Mouse (Mus musculus): Measurements from ENCODE around the gene Tecpr1. TPM values are rescaled to one million over a fixed set of nuclear protein-coding genes. Genes with fewer than 3 reads are reported as not detected.

Gene Tecpr1
- polyA plus RNA-seq, 1 experiment from 2014 or later, result 18.4 TPM

DNA sequence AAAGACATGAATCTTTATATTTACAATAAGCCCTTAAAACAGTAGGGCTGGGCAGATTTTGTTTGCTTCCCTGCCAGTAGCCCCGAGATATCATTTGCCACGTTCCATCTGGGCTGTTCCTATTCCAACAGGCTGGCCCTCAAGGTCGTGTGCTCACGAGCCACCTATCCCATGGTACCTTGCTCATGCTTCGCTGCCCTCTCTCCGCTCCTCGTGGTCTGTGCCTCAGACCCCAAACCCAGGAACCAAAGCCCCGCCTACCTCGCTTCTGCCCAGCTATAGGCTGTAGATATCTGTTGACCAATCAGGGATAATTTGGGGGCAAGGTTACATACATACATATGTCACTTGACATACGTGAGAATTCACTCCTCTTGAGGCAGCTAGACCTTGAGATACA, 23.9 kb upstream of the Tecpr1 start:
- Histone ChIP-seq H3K27me3 (ENCODE audit: control insufficient read depth, insufficient read depth, low read length) (no peaks in the 10 kb centered on the region), H3K4me1 (ENCODE audit: control insufficient read depth, insufficient read depth, low read length) (no peaks in the 10 kb centered on the region), H3K9me3 (ENCODE audit: control insufficient read depth, low read length) (no peaks in the 10 kb centered on the region), H3K27ac (ENCODE audit: low read depth, low read length) (no peak overlapping the region), H3K9ac (ENCODE audit: low read length) (no peak overlapping the region), H3K4me3 (ENCODE audit: low read depth, low read length) (no peak overlapping the region), H3K36me3 (ENCODE audit: control insufficient read depth, insufficient read depth, low read length) (no peaks in the 10 kb centered on the region), H3K4me2 (ENCODE audit: low read depth) (no peak overlapping the region)
- no peak for DNase-seq (ENCODE audit: low spot score)
- WGBS, result 79% methylated on average over 10 of the region's 10 CpGs
- ATAC-seq (ENCODE audit: insufficient read depth, low FRiP score, low TSS enrichment), result no peak

DNA sequence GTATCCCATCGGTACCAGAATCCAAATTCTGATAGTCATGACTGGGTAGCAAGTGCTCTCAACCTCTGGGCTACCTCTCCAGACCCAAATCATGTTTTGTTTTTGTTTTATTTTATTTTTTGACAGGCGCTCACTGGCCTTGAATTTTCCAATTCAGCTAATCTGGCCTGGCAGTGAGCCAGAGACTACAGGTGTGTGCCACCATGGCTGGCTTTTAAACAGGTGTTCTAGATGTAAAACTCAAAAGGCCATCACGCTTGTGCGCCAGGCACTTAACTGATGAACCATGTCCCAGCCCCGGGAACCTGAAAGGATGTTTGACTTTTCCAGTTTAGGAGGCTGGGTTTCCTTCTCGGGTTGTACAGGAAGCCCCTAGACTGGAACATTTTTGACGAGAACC, 23.3 kb upstream of the Tecpr1 start:
- no peak for DNase-seq (ENCODE audit: low spot score)

GRCm38 (mm10) chr5:144245592-144245991, 22.2 kb upstream of the Tecpr1 start:
- Histone ChIP-seq H3K4me1 (ENCODE audit: control insufficient read depth, insufficient read depth, low read length) (no peaks in the 10 kb centered on the region), H3K27ac (ENCODE audit: low read depth, low read length) (no peak overlapping the region), H3K9ac (ENCODE audit: low read length) (no peak overlapping the region), H3K4me2 (ENCODE audit: low read depth) (no peak overlapping the region), H3K27me3 (ENCODE audit: control insufficient read depth, insufficient read depth, low read length) (no peaks in the 10 kb centered on the region), H3K9me3 (ENCODE audit: control insufficient read depth, low read length) (no peaks in the 10 kb centered on the region), H3K4me3 (ENCODE audit: low read depth, low read length) (no peak overlapping the region), H3K36me3 (ENCODE audit: control insufficient read depth, insufficient read depth, low read length) (no peaks in the 10 kb centered on the region)
- DNase-seq (ENCODE audit: low spot score) (no peak), ATAC-seq (ENCODE audit: insufficient read depth, low FRiP score, low TSS enrichment) (no peak)
- 67% methylated on average over 2 of the region's 2 CpGs for WGBS

More for the DNA sequence above, 23.3 kb upstream of the Tecpr1 start:
- no peak overlapping the region for H3K4me2 ChIP-seq (ENCODE audit: low read depth)
- H3K27ac ChIP-seq (ENCODE audit: low read depth, low read length), result no peak overlapping the region
- no peaks in the 10 kb centered on the region for H3K27me3 ChIP-seq (ENCODE audit: control insufficient read depth, insufficient read depth, low read length)
- WGBS, result 86% methylated on average over 7 of the region's 7 CpGs
- H3K4me1 ChIP-seq (ENCODE audit: control insufficient read depth, insufficient read depth, low read length), result no peaks in the 10 kb centered on the region
- no peaks in the 10 kb centered on the region for H3K36me3 ChIP-seq (ENCODE audit: control insufficient read depth, insufficient read depth, low read length)
- no peaks in the 10 kb centered on the region for H3K9me3 ChIP-seq (ENCODE audit: control insufficient read depth, low read length)
- no peak overlapping the region for H3K4me3 ChIP-seq (ENCODE audit: low read depth, low read length)
- no peak overlapping the region for H3K9ac ChIP-seq (ENCODE audit: low read length)
- ATAC-seq (ENCODE audit: insufficient read depth, low FRiP score, low TSS enrichment), result no peak

- Histone ChIP-seq H3K27me3 (ENCODE audit: control insufficient read depth, insufficient read depth, low read length) (no peaks in the 10 kb centered on the region), H3K4me1 (ENCODE audit: control insufficient read depth, insufficient read depth, low read length) (no peaks in the 10 kb centered on the region), H3K9ac (ENCODE audit: low read length) (no peak within 1 kb of the TSS), H3K4me2 (ENCODE audit: low read depth) (no peak within 1 kb of the TSS), H3K4me3 (ENCODE audit: low read depth, low read length) (no peak within 1 kb of the TSS), H3K36me3 (ENCODE audit: control insufficient read depth, insufficient read depth, low read length) (no peaks in the 10 kb centered on the region), H3K9me3 (ENCODE audit: control insufficient read depth, low read length) (no peaks in the 10 kb centered on the region), H3K27ac (ENCODE audit: low read depth, low read length) (no peak within 1 kb of the TSS)
- WGBS, result 89% methylated on average over 7 of the region's 7 CpGs
- no peak for ATAC-seq (ENCODE audit: insufficient read depth, low FRiP score, low TSS enrichment)
- no peak for DNase-seq (ENCODE audit: low spot score)
Measured at GRCm38 (mm10) chr5:144243901-144244487, 20.6 kb upstream of the Tecpr1 start, which contains the start of gene Bri3. Gene Bri3, plus strand, starts transcription at chr5:144244437.

GRCm38 (mm10) chr5:144238969-144239368, 15.6 kb upstream of the Tecpr1 start:
- Histone ChIP-seq H3K4me3 (ENCODE audit: low read depth, low read length) (no peak overlapping the region), H3K27ac (ENCODE audit: low read depth, low read length) (no peak overlapping the region), H3K27me3 (ENCODE audit: control insufficient read depth, insufficient read depth, low read length) (no peaks in the 10 kb centered on the region), H3K4me1 (ENCODE audit: control insufficient read depth, insufficient read depth, low read length) (no peaks in the 10 kb centered on the region), H3K9me3 (ENCODE audit: control insufficient read depth, low read length) (no peaks in the 10 kb centered on the region), H3K9ac (ENCODE audit: low read length) (no peak overlapping the region), H3K4me2 (ENCODE audit: low read depth) (no peak overlapping the region), H3K36me3 (ENCODE audit: control insufficient read depth, insufficient read depth, low read length) (no peaks in the 10 kb centered on the region)
- DNase-seq (ENCODE audit: low spot score), result no peak
- WGBS, result 67% methylated on average over 1 of the region's 1 CpGs
- ATAC-seq (ENCODE audit: insufficient read depth, low FRiP score, low TSS enrichment), result no peak

DNA sequence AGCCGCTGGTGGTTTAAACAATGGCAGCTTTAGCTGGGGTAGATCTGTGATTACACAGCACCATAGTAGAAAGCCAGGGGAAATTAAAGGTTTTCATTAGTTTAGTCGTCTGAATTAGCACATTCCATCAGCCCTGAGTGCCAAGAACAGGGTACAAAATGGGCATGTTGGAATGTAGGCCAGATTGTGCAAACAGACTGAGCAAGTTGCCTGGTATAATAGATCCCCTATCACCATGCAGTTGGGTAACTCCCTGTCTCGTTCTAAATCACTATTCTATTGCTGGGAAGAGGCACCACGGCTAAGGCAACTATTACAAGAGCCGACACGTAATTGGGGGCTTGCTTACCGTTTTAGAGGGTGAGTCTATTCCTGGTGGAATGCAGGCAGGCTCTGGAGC, 11.3 kb upstream of the Tecpr1 start:
- no peaks in the 10 kb centered on the region for H3K4me1 ChIP-seq (ENCODE audit: control insufficient read depth, insufficient read depth, low read length)
- H3K27me3 ChIP-seq (ENCODE audit: control insufficient read depth, insufficient read depth, low read length), result no peaks in the 10 kb centered on the region
- no peak overlapping the region for H3K27ac ChIP-seq (ENCODE audit: low read depth, low read length)
- H3K9me3 ChIP-seq (ENCODE audit: control insufficient read depth, low read length), result no peaks in the 10 kb centered on the region
- H3K4me2 ChIP-seq (ENCODE audit: low read depth), result no peak overlapping the region
- 85% methylated on average over 7 of the region's 7 CpGs for WGBS
- H3K9ac ChIP-seq (ENCODE audit: low read length), result no peak overlapping the region
- H3K36me3 ChIP-seq (ENCODE audit: control insufficient read depth, insufficient read depth, low read length), result no peaks in the 10 kb centered on the region
- no peak overlapping the region for H3K4me3 ChIP-seq (ENCODE audit: low read depth, low read length)
- DNase-seq (ENCODE audit: low spot score) (no peak), ATAC-seq (ENCODE audit: insufficient read depth, low FRiP score, low TSS enrichment) (no peak)

GRCm38 (mm10) chr5:144234222-144234621, 10.8 kb upstream of the Tecpr1 start:
- no peak for DNase-seq (ENCODE audit: low spot score)
- Histone ChIP-seq H3K27ac (ENCODE audit: low read depth, low read length) (no peak overlapping the region), H3K27me3 (ENCODE audit: control insufficient read depth, insufficient read depth, low read length) (no peaks in the 10 kb centered on the region), H3K9ac (ENCODE audit: low read length) (no peak overlapping the region), H3K4me1 (ENCODE audit: control insufficient read depth, insufficient read depth, low read length) (no peaks in the 10 kb centered on the region), H3K4me2 (ENCODE audit: low read depth) (no peak overlapping the region), H3K4me3 (ENCODE audit: low read depth, low read length) (no peak overlapping the region), H3K36me3 (ENCODE audit: control insufficient read depth, insufficient read depth, low read length) (no peaks in the 10 kb centered on the region), H3K9me3 (ENCODE audit: control insufficient read depth, low read length) (no peaks in the 10 kb centered on the region)
- WGBS, result 76% methylated on average over 6 of the region's 6 CpGs
- ATAC-seq (ENCODE audit: insufficient read depth, low FRiP score, low TSS enrichment), result no peak

DNA sequence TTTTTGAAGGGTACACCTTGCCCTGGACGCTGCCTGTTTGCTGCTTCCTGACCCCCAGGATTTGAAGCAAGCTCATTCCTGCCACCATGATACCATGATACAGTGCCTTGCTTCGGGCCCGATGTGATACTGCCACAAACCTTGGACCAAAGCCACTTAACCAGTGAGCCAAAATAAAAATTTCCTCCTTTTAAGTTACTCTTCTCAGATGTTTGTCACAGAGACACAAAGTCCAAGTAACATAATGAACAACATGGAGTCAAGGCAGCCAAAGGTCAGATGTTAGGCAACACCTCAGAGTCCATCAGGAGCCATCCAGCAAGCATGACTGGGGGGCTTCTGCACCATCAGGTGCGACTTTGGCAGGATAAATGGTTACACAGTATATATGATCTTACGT, 9.1 kb upstream of the Tecpr1 start:
- Histone ChIP-seq H3K4me1 (ENCODE audit: control insufficient read depth, insufficient read depth, low read length) (no peaks in the 10 kb centered on the region), H3K27ac (ENCODE audit: low read depth, low read length) (no peak overlapping the region), H3K9me3 (ENCODE audit: control insufficient read depth, low read length) (no peaks in the 10 kb centered on the region), H3K4me2 (ENCODE audit: low read depth) (no peak overlapping the region), H3K4me3 (ENCODE audit: low read depth, low read length) (no peak overlapping the region), H3K27me3 (ENCODE audit: control insufficient read depth, insufficient read depth, low read length) (no peaks in the 10 kb centered on the region), H3K9ac (ENCODE audit: low read length) (no peak overlapping the region), H3K36me3 (ENCODE audit: control insufficient read depth, insufficient read depth, low read length) (no peaks in the 10 kb centered on the region)
- DNase-seq (ENCODE audit: low spot score), result no peak
- WGBS, result 86% methylated on average over 5 of the region's 5 CpGs
- ATAC-seq (ENCODE audit: insufficient read depth, low FRiP score, low TSS enrichment), result no peak

- 75% methylated on average over 1 of the region's 1 CpGs for WGBS
- H3K27me3 ChIP-seq (ENCODE audit: control insufficient read depth, insufficient read depth, low read length), result no peaks in the 10 kb centered on the region
- H3K27ac ChIP-seq (ENCODE audit: low read depth, low read length), result no peak overlapping the region
- ATAC-seq (ENCODE audit: insufficient read depth, low FRiP score, low TSS enrichment) (no peak), DNase-seq (ENCODE audit: low spot score) (no peak)
- H3K36me3 ChIP-seq (ENCODE audit: control insufficient read depth, insufficient read depth, low read length), result no peaks in the 10 kb centered on the region
- H3K4me2 ChIP-seq (ENCODE audit: low read depth), result no peak overlapping the region
- no peaks in the 10 kb centered on the region for H3K4me1 ChIP-seq (ENCODE audit: control insufficient read depth, insufficient read depth, low read length)
- H3K9ac ChIP-seq (ENCODE audit: low read length), result no peak overlapping the region
- no peaks in the 10 kb centered on the region for H3K9me3 ChIP-seq (ENCODE audit: control insufficient read depth, low read length)
- no peak overlapping the region for H3K4me3 ChIP-seq (ENCODE audit: low read depth, low read length)
Measured at GRCm38 (mm10) chr5:144231410-144231809, 8.0 kb upstream of the Tecpr1 start.

All from neural tube, embryonic 11.5 days (tissue).